Mouse (Mus musculus) hindbrain, embryonic 16.5 days (tissue): ENCODE measurements at regions not wholly inside any gene's neighbourhood (a gene's known extent, or its start where the extent isn't known, plus 50 kb on each side); places are given as distances from the start of the nearest gene placed in this dataset.
"Not testable (repeated sequence)": the region's sequence is repeated elsewhere in the genome, so short reads cannot be mapped to it uniquely, and the experiment has no call there.

ENCODE experiments used
- ATAC-seq: fragments of 200-750 bp; cut with Nextera tagmentation; 2 replicates; pipeline ENCODE4 v1.8.0; 2017; ENCODE audit warnings: moderate TSS enrichment, moderate library complexity
- H3K27ac ChIP-seq: fragments of 300-500 bp; sonication (generic); 2 replicates; pipeline ENCODE4 v1.5.1; 2014; ENCODE audit warnings: low read depth, mild to moderate bottlenecking, control low read depth, low read length, moderate library complexity
- H3K27me3 ChIP-seq: fragments of 300-500 bp; sonication (generic); replicated peaks from 2 replicates; pipeline ENCODE4 v1.6.1; 2014; ENCODE audit warnings: low read length; ENCODE audit not compliant: control insufficient read depth, insufficient read depth
- H3K36me3 ChIP-seq: fragments of 300-500 bp; sonication (generic); 2 replicates; pipeline ENCODE4 v1.6.1; 2014; ENCODE audit warnings: mild to moderate bottlenecking, low read length, moderate library complexity, mixed read lengths; ENCODE audit not compliant: control insufficient read depth, insufficient read depth
- H3K4me1 ChIP-seq: fragments of 300-500 bp; sonication (generic); 2 replicates; pipeline ENCODE4 v1.6.1; 2014; ENCODE audit warnings: low read depth, low read length; ENCODE audit not compliant: control insufficient read depth, insufficient read depth
- H3K4me2 ChIP-seq: fragments of 300-500 bp; sonication (generic); 2 replicates; pipeline ENCODE4 v1.6.1; 2014; ENCODE audit warnings: mild to moderate bottlenecking, low read length, control low read depth, moderate library complexity
- H3K4me3 ChIP-seq: fragments of 300-500 bp; sonication (generic); 2 replicates; pipeline ENCODE4 v1.5.1; 2014; ENCODE audit warnings: mild to moderate bottlenecking, low read length, control low read depth, moderate library complexity
- H3K9ac ChIP-seq: fragments of 300-500 bp; sonication (generic); 2 replicates; pipeline ENCODE4 v1.6.1; 2014; ENCODE audit warnings: low read depth, mild to moderate bottlenecking, control low read depth, low read length, moderate library complexity
- H3K9me3 ChIP-seq: fragments of 300-500 bp; sonication (generic); 2 replicates; pipeline ENCODE4 v1.6.1; 2014; ENCODE audit warnings: mild to moderate bottlenecking, low read length, moderate library complexity; ENCODE audit not compliant: control insufficient read depth
- WGBS: fragments of 180-500 bp; shearing (Covaris S2); extraction: QIAGEN DNeasy Blood & Tissue Kit; methylation state at CpG from one replicate; pipeline ENCODE4 v1.1.7; 2014; 5-methylcytosine and 5-hydroxymethylcytosine counted together

GRCm38 (mm10) chr1:47130031-47130430 lies 237.4 kb upstream of the Slc39a10 start:
- not testable (repeated sequence) for H3K27me3 ChIP-seq, H3K9ac ChIP-seq, H3K36me3 ChIP-seq, ATAC-seq, H3K27ac ChIP-seq, H3K4me3 ChIP-seq, H3K9me3 ChIP-seq, H3K4me1 ChIP-seq, H3K4me2 ChIP-seq

DNA sequence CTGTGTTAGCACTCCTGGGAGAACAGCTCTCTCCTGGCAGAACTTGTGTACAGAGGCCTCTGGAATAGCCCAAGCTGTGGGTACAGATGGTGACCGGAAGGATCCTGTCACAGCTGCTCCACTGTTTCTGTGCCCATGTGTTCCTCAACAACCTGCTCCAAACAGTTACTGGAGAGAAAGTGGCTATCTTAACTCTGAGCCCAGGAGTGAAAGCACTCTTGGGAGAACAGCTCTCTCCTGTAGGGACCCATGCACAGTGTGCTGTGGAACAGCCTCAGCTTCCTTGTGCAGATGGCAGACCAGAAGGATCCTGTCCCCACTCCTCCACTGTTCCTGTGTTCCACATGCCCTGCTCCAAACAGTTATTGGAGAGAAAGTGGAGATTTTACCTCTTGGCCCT lies 227.0 kb upstream of the Slc39a10 start:
- no peaks in the 10 kb centered on the region for H3K9me3 ChIP-seq
- no peak for ATAC-seq

GRCm38 (mm10) chr1:47116681-47117080 lies 224.0 kb upstream of the Slc39a10 start:
- not testable (repeated sequence) for H3K36me3 ChIP-seq, ATAC-seq, H3K4me1 ChIP-seq, H3K27ac ChIP-seq, H3K27me3 ChIP-seq, H3K4me2 ChIP-seq, H3K9me3 ChIP-seq, H3K9ac ChIP-seq, H3K4me3 ChIP-seq
- WGBS, result 97% methylated on average over 4 of the region's 4 CpGs

More for the DNA sequence above, 227.0 kb upstream of the Slc39a10 start:
- H3K27ac ChIP-seq, result no peak overlapping the region
- H3K4me1 ChIP-seq, result no peaks in the 10 kb centered on the region
- H3K4me2 ChIP-seq, result no peak overlapping the region
- H3K27me3 ChIP-seq, result no peaks in the 10 kb centered on the region
- 94% methylated on average over 1 of the region's 1 CpGs for WGBS
- no peak overlapping the region for H3K4me3 ChIP-seq
- no peaks in the 10 kb centered on the region for H3K36me3 ChIP-seq
- no peak overlapping the region for H3K9ac ChIP-seq

- H3K36me3 ChIP-seq, result no peaks in the 10 kb centered on the region
- ATAC-seq, result no peak
- no peak overlapping the region for H3K4me3 ChIP-seq
- no peak overlapping the region for H3K9ac ChIP-seq
- H3K4me2 ChIP-seq, result no peak overlapping the region
- H3K27me3 ChIP-seq, result no peaks in the 10 kb centered on the region
- 100% methylated on average over 1 of the region's 1 CpGs for WGBS
- no peak overlapping the region for H3K27ac ChIP-seq
- H3K4me1 ChIP-seq, result no peaks in the 10 kb centered on the region
- no peaks in the 10 kb centered on the region for H3K9me3 ChIP-seq
Measured at GRCm38 (mm10) chr1:47112494-47112893, 219.8 kb upstream of the Slc39a10 start.

- no peak for ATAC-seq
Measured at GRCm38 (mm10) chr1:47104055-47104454, 211.4 kb upstream of the Slc39a10 start.

DNA sequence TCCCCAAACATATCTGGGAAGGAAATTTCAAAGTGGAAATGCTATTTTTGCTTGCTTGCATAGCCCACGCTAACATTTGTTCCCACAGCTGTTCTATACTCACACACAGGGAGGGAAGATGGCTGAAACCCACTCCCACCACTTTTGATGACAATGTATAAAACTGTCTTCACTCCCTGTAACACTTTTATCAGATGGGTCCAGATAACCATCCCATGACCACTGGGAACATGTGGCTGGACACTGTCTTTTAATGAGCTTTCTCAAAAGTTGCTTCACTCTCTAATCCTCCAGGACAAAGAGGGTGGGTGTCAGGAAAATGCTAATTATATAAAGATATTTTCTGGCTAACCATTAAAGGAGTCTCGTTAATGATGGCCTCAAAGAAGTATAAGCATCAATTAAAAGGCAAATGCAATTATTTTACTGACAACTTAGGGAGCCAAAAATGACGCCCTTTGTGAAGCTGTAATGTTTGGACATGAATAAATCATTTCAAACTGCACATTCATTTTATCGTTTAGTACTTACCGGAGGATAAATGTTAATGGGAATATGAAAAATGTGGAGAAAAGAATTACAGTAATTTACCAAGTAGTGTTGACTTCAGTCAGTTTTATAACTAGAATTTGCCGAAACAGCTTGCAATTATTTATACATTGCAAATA lies 210.8 kb upstream of the Slc39a10 start:
- 69% methylated on average over 6 of the region's 6 CpGs for WGBS
- no peak overlapping the region for H3K9ac ChIP-seq
- no peak overlapping the region for H3K4me3 ChIP-seq
- H3K4me2 ChIP-seq, result no peak overlapping the region
- H3K9me3 ChIP-seq, result no peaks in the 10 kb centered on the region
- H3K4me1 ChIP-seq, result no peaks in the 10 kb centered on the region
- no peaks in the 10 kb centered on the region for H3K27me3 ChIP-seq
- H3K27ac ChIP-seq, result no peak overlapping the region
- no peak for ATAC-seq
- H3K36me3 ChIP-seq, result no peaks in the 10 kb centered on the region

More at GRCm38 (mm10) chr1:47104055-47104454, 211.4 kb upstream of the Slc39a10 start:
- H3K36me3 ChIP-seq, result no peaks in the 10 kb centered on the region
- H3K9ac ChIP-seq, result no peak overlapping the region
- H3K4me1 ChIP-seq, result no peaks in the 10 kb centered on the region
- no peak overlapping the region for H3K27ac ChIP-seq
- 69% methylated on average over 4 of the region's 4 CpGs for WGBS
- H3K9me3 ChIP-seq, result no peaks in the 10 kb centered on the region
- no peaks in the 10 kb centered on the region for H3K27me3 ChIP-seq
- H3K4me2 ChIP-seq, result no peak overlapping the region
- H3K4me3 ChIP-seq, result no peak overlapping the region

DNA sequence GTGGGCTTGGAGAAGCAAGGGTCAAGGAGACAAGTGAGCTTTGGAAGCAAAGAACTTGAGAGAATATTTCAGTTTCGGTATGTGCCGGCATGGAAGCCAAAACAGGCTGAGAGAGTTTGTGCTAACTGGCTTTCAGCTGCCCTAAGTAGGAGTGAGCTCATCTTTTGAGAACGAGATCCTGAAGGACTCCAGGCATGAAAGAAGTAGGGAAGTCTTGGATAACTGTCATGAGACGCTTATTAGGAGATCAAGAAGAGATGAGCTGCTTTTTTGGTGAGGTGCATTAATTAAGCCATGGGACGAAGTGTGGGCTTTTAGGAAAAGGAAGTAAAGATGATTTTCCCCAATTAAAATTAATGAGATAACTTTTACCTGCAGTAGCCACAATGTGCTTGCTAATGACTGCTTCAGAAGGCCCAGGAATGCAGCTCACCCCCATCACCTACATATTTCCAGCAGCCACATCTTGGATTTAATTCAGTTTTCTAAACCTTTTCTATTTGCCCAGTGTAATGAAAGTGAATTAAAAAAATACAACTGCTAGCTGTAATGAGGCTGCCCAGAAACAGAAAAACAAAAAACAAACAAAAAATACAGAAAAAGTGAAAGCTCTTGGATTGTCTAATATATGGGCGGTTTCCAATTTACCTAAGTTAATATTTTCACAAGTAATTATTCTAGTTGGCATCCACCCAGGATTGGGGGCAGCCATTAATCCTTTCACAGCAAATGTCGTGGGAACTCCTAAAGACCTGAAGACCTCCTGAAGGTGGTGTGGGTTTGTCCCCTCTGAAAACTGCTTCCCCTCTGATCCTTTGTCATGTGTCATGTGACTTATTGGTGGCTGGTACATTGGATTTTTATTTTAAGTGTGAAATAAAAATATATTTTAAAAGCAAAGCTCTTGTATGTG lies 204.7 kb upstream of the Slc39a10 start:
- H3K4me2 ChIP-seq, result no peak overlapping the region
- H3K9me3 ChIP-seq, result no peaks in the 10 kb centered on the region
- no peak overlapping the region for H3K4me3 ChIP-seq
- H3K4me1 ChIP-seq, result no peaks in the 10 kb centered on the region; the same call in 1 of the 2 replicates
- no peak overlapping the region for H3K9ac ChIP-seq
- no peaks in the 10 kb centered on the region for H3K27me3 ChIP-seq
- H3K36me3 ChIP-seq, result no peaks in the 10 kb centered on the region
- no peak overlapping the region for H3K27ac ChIP-seq
- 76% methylated on average over 7 of the region's 7 CpGs for WGBS
- ATAC-seq, result no peak

DNA sequence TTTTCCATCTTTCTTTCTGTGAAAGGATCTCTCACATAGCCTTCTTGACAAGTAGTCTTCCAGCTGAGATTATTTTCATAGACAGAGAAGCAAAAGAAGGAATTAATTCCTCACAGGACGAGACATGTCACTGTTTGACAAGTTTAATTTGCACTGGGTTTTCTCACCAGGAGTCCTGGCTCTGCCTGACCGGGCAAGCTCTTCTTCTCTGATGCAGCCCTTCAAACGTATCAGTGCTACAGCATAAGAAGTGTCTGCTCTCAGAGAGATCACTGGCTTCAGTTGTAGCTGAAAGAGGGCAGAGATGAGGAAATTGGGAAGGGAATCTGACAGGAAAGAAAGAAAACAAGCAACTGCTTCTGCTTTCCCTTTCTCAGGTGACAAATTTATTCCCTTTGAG lies 201.8 kb upstream of the Slc39a10 start:
- WGBS, result 20% methylated on average over 3 of the region's 3 CpGs

DNA sequence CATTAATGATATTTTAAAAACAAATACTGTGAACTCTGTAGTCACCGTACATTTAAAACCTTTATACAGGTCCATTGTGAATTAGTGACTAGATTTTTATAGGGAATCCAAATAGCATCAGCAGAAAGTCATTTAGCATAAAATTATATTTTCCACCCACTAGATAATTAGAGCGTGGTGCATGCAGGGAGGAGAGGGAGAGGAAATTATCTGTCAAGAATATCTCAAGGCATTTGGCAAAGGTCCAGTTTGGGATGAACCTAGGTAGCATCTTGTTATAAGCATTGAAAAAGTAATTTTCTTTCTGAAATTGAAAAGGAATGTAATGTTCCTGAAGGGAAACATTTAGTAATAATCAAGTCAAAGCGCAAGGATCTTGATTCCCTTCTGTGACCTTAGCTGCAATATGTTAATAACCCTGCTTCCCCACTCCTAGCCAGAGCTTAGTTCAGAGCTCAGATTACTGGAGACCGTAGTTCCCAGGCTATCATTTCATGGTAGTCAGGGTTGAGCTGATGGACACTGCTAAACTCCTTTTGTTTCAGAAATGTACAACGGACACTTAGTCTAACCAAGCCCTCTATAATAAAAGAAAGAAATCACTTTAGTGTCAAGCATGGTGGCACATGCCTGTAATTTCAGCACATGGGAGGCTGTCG lies 200.8 kb upstream of the Slc39a10 start:
- Histone ChIP-seq H3K36me3 (no peaks in the 10 kb centered on the region), H3K27me3 (no peaks in the 10 kb centered on the region), H3K4me3 (no peak overlapping the region), H3K4me2 (no peak overlapping the region), H3K4me1 (no peaks in the 10 kb centered on the region; the same call in 1 of the 2 replicates), H3K9me3 (no peaks in the 10 kb centered on the region), H3K9ac (no peak overlapping the region), H3K27ac (no peak overlapping the region)
- peak; percentile 84 for ATAC-seq
- WGBS, result 40% methylated on average over 6 of the region's 6 CpGs

More for the DNA sequence above, 201.8 kb upstream of the Slc39a10 start:
- ATAC-seq, result peak; percentile 48; the same call in 1 of the 2 replicates
- Histone ChIP-seq H3K4me3 (no peak overlapping the region), H3K9ac (no peak overlapping the region), H3K4me2 (no peak overlapping the region), H3K4me1 (no peaks in the 10 kb centered on the region; the same call in 1 of the 2 replicates), H3K27ac (no peak overlapping the region), H3K27me3 (no peaks in the 10 kb centered on the region), H3K9me3 (no peaks in the 10 kb centered on the region), H3K36me3 (no peaks in the 10 kb centered on the region)
